Mouse (Mus musculus) frontal cortex, postnatal 10 days (tissue): ENCODE results near the gene Htr3b.
A peak's percentile ranks its signal among the peaks of the same experiment; 100 is the strongest.

ENCODE experiments used
- DNase-seq, 2 experiments: peaks; one replicate each; pipeline ENCODE4 v3.0.0; 2022; ENCODE audit warnings: low spot score in 2 of 2, mixed read lengths in 1 of 2

The Htr3b gene

DNA sequence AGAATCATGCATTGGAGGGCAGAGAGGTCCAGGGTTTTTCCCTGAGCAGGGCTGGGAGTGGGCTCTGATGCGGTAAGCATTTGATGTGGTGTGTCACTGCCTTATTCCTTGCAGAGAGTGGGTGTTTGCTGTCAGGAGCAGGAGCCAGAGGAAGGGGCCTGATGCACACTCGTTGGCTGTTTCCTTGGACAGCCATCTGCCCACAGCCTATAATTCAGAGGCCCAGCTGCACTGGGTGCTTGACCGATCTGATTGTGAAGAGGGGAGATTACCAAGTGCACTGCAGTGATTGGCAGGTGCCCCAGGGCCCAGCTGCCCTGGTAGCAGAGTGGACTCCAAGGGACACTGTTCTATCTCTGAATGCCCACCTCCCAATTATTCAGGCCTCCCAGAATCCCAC, 36.0 kb downstream of the Htr3b start:
- peak in 1 of 2 experiments; percentile 12 for DNase-seq

DNA sequence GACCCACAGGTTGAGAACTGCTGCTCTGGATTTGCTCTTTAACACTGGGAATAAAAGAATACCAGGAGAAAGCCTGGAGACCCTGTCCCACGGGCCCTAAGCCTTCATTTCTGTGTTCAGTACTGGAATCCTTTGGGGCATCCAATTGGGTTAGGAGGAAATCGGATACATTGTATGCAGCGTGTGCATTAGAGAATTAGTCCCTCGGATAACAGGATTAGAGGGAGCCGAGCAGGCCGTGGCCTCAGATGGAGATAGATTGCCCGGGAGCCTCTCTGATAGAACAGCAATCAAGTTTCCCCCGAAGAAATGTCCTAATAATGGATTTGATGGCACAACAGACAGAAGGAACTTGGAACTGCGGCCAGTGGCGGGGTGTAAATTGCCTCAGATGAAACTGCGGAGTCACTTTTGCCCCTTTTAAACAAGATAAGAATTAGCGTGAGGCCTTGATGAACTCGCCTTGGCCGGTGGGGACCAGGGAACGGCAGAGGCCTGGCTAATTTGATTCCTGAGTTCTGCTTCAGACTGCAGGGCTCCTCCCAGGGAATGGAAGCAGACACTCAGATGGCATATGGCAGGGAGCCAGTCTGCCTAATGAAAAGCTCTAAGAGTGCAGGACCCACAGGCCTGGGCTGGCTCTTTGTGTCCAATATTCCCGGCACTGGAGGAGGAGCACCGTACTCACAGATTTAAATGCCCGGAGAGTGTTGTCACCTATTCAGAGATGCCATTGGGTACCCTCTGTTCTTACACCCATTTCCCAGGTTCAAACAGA, 48.6 kb downstream of the Htr3b start:
- no peak for DNase-seq

DNA sequence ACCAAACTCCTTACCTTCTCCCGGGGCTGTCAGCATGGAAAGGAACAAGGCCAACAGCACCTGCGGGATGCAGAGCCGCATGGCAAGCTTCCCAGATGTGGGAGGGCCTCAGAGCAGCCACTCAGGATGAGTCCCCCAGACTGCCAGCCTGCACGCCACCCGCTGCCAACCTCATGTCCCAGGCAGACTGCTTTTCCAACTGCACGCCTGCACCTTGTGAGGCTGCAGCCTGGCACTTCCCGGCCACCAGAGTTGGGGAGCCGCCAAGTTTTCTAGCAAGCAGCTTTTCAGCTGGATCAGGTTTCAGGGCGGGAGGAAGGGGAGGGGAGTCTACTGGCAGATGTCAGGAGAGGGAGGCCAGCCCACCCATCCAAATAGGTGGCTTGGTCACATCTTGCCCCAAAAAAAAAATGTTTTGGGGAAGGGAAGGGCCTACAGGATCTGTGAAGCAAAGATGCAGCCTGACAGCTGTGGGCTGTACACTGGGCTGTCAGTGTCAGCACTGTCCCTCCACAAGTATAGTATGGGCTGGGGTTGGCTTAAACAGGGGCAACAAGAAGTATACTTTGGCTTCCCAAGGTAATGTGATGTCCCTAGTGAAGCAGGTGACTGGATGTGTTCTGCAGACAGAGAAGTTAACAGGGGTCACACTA, 53.8 kb downstream of the Htr3b start, which contains the start of gene Htr3a:
Htr3a (minus strand) TSS at position 215 of the 653 bp plus-strand sequence.
- peak; percentile 52 to 72 for DNase-seq

DNA sequence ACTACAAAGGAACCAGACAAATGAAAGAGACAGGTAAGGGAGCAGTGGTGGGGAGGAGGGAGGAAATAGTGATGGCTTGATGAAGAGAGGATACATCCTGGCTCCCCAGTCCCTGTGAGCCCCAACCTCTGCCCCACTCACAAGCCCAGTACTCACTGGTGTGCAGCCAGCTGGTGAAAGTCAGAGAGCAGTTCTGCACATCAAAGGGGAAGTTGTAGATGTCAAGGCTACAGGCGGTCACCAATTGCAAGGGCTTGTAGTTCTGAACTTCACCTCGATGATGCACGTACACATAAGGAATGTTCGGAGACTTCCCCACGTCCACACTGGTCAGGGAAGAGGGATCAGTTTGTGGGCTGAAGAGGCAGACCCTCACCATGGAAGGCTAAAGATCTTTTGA, 60.4 kb downstream of the Htr3b start:
- DNase-seq: no peak

DNA sequence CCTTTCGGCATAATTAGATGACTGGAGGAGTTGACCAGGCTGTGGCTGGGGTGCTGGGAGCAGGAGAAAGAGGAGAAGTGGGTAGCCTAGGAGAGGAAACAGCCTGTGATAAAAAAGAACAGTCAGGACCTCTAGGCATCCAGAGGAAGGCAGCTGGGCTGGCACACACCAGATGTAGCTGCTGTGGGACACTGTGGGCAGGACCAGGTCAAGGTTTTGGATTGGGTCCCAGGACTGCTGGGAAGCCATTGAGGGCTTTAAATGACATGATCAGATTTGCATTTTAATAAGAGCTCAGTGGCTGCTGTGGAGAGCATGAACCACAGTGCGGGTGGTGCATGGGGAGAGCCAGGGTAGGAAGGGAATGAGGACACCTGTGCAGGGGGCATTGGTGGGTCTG, 61.0 kb downstream of the Htr3b start:
- no peak for DNase-seq

DNA sequence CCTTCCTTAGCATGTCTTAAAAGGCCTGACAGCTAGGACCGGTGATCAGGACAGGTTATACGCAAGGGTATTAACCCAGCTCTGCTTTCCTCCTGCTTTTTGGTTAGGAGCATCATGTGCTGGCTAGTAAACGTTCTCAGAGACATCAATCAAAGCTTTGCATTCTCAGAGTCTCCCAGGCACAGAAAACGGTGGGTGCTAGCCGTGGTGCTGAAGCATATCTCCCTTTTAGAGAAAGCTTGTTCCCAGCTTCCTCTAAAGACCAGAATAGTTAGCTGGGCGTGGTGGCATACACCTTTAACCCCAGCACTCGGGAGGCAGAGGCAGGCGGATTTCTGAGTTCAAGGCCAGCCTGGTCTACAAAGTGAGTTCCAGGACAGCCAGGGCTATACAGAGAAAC, 66.2 kb downstream of the Htr3b start:
- no peak for DNase-seq

DNA sequence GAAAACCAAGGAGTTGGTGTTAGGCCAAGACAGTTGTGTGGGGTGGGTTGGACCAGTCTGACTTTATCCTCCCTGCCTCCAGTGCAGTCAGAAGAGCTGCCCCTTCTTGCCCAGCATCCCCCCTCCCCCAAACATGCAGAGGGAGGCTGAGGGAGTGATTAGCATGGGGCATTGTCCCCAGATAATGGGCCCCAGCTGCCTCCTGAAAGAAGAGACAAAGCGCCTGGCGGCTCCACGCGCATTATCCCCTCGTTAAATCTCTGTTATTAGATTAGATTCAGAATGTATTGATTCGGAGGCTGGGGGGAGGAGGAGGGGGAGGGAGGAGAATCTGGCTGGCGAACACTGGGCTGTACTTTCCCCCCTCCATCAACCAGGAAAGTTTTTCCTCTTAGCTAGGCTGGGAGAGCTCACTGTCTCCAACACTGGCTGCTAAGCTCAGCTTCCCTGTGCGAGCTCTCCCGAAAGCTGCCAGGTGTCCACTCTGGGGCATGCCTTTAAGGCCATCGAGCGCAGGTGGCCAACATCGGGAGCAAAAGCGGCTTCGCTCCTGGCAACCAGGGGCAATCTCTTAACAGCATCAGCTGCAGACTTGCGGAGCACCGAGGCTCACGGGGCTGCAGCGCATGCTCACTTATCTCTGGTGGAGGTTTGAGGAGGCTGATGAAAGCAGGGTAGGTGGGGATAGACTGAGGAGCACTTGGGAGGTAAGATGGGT, 68.8 kb downstream of the Htr3b start:
- peak; percentile 11 to 21 for DNase-seq

DNA sequence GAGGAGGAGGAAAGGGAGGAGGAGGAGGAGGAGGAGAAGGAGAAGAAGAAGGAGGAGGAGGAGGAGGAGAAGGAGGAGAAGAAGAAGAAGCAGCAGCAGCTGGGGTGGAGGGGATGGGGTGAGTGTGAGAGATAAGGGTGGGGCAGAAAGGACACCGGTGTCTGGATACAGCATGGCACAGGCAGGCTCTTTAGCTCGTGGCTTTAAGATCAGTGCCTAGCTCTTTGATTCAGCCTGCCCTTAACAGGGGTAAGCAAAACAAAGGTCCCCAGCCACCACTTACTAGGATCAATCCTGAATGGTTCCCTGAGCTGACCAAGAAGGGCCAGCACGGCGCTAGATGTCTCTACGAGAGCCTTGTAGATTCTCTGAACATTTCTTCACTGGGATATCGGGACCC, 70.0 kb downstream of the Htr3b start:
- no peak for DNase-seq

DNA sequence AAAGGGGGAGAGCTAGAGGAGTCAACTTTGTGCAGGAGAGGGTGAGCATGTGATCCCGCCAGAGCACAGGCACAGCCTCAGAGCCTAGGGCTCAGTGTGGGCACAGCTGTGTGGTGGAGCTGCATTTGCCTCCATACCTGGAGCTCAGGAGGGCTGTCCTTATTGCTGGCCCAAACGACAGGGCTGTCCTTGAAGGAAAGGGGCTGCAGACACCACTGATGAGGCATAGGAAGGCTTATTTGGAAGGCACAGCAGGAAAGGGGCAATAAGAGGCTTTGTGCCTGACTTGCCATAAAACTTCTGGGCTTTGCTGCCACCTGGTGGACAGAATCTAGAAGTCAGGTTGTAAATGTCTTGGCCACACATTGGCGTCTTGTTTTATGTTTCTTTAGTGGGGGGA, 70.8 kb downstream of the Htr3b start:
- peak; percentile 27 to 68 for DNase-seq

DNA sequence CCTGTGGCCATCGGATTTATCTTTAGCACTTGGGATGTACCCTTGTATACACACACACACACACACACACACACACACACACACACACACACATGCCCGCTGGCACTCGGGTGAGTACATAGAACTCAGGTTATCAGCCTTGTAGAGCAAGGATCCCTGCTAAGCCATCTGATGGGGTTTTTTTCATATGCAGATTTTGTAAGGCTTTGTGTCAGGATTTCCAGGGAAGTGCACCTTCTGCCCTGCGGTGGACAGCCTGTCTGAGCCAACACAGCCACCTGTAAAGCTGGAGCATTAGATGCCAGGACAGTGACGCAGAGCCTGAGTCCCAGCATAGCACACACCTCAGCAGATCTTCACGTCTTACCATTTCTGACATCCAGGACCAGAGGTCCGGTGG, 75.7 kb downstream of the Htr3b start:
- no peak for DNase-seq
